Mouse (Mus musculus) ZHBTc4 (cell line): Measurements from ENCODE around the gene Ndufv2.

Experiments
- DNase-seq: peaks from one replicate; pipeline ENCODE4 v3.0.0-alpha.2; 2011; ENCODE audit warnings: low read depth, low spot score

Gene Ndufv2

GRCm38 (mm10) chr17:66101380-66102330 lies at the start of gene Ndufv2:
Gene Ndufv2, minus strand, starts transcription at chr17:66101559.
- DNase-seq = peak; percentile 99

GRCm38 (mm10) chr17:66131212-66131611 lies 29.9 kb upstream of the Ndufv2 start:
- DNase-seq = peak; percentile 89

- no peak for DNase-seq
Observed at GRCm38 (mm10) chr17:66130371-66130770, 29.0 kb upstream of the Ndufv2 start.

GRCm38 (mm10) chr17:66125211-66125610 lies 23.9 kb upstream of the Ndufv2 start:
- DNase-seq = no peak

- peak; percentile 50 for DNase-seq
Observed at GRCm38 (mm10) chr17:66123816-66124610, 22.7 kb upstream of the Ndufv2 start.

GRCm38 (mm10) chr17:66123066-66123815 lies 21.9 kb upstream of the Ndufv2 start, which contains the start of gene Ddx11:
Gene Ddx11, plus strand, starts transcription at chr17:66123520.
- DNase-seq = peak; percentile 94

GRCm38 (mm10) chr17:66120701-66121100 lies 19.3 kb upstream of the Ndufv2 start:
- no peak for DNase-seq

GRCm38 (mm10) chr17:66118991-66119390 lies 17.6 kb upstream of the Ndufv2 start:
- DNase-seq = no peak

GRCm38 (mm10) chr17:66112166-66112565 lies 10.8 kb upstream of the Ndufv2 start:
- no peak for DNase-seq

- peak; percentile 92 for DNase-seq
Observed at GRCm38 (mm10) chr17:66111402-66111959, 10.1 kb upstream of the Ndufv2 start, which contains the start of gene Washc1. Gene Washc1, plus strand, starts transcription at chr17:66111545.

GRCm38 (mm10) chr17:66110746-66111145 lies 9.4 kb upstream of the Ndufv2 start:
- DNase-seq = no peak

- peak; percentile 32 for DNase-seq
Observed at GRCm38 (mm10) chr17:66108198-66108597, 6.8 kb upstream of the Ndufv2 start.

- no peak for DNase-seq
Observed at GRCm38 (mm10) chr17:66107466-66107865, 6.1 kb upstream of the Ndufv2 start.

- DNase-seq = peak; percentile 83
Observed at GRCm38 (mm10) chr17:66106601-66107267, 5.4 kb upstream of the Ndufv2 start.

GRCm38 (mm10) chr17:66104076-66104475 lies 2.7 kb upstream of the Ndufv2 start:
- DNase-seq = peak; percentile 91

- peak; percentile 34 for DNase-seq
Observed at GRCm38 (mm10) chr17:66100566-66101379, 586 bp downstream of the Ndufv2 start.

GRCm38 (mm10) chr17:66092664-66093063 lies 8.7 kb downstream of the Ndufv2 start:
- DNase-seq = no peak

- no peak for DNase-seq
Observed at GRCm38 (mm10) chr17:66092065-66092464, 9.3 kb downstream of the Ndufv2 start.

- DNase-seq = no peak
Observed at GRCm38 (mm10) chr17:66091392-66091791, 10.0 kb downstream of the Ndufv2 start.

- DNase-seq = no peak
Observed at GRCm38 (mm10) chr17:66090251-66090650, 11.1 kb downstream of the Ndufv2 start.
